Mouse (Mus musculus) kidney, adult 9 months (tissue): Measurements from ENCODE around the gene Ndufs6.

Experiments used
- DNase-seq: peaks from one replicate; pipeline ENCODE4 v3.0.0; 2022

Ndufs6 gene

DNA sequence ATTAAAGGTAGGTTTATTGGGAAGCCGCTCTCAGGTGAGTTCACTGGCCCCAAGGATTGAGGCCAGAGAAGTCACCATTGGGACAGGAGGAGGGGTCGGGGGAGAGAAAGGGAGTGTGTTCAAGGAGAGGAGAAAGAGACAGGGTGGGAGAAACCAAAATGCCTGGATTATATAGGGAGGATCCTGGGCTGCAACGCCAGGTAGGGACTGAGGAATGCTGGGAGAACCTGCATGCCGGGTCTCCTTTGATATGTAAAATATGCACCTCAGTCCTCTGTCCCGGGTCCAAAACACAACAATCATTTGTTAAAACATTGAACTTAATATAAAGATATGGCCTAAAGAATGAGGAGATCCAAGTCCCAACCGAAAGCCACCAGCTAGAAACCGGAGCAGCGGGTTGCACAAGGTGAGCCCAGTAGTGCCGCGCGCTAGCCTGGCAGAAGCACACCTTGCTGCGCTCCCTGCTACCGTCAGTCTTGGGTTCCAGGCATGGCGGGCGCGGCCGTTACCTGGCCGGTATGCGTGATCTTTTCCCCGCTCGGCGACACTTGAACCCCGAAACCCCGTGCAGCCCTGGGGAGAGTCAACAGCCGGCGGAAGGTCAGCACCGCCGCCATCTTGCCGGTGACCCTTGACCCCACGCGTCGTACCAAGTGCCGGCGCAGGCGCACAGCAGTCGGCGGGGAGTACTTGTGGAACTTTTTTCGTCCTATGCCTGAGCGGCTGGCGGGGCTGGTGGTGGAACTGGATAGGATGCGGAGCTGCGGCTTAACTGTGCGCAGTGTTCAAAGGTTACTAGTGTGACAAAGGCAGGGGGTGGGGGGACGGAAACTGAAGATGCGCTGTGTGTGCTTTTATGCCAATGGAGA lies at the start of gene Ndufs6, which contains the start of gene Mrpl36:
Gene Ndufs6 (minus strand): TSS at position 716 of the 872 bp plus-strand sequence.
Gene Mrpl36 (plus strand): TSS at position 687 of the 872 bp plus-strand sequence.
- peak; percentile 95 for DNase-seq

DNA sequence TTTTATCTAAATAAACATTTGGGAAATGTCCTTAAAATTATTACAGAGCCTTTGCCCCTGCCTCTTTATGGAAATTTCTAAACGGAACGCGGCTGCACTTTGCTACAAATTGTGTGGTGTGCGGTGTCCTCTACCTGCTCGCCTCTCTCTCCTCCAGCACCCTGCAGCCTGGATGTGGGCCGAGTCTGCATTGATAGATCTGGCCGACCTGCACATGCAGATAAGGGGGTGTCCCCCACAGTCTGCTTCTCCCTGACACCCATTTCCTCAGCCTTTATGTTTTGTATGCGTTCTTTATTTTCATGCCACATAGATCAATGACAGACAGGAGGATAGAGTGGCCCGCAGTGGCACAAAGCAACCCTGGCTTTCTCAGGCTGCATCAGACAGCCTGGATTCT lies 49.3 kb upstream of the Ndufs6 start:
- DNase-seq, result no peak

DNA sequence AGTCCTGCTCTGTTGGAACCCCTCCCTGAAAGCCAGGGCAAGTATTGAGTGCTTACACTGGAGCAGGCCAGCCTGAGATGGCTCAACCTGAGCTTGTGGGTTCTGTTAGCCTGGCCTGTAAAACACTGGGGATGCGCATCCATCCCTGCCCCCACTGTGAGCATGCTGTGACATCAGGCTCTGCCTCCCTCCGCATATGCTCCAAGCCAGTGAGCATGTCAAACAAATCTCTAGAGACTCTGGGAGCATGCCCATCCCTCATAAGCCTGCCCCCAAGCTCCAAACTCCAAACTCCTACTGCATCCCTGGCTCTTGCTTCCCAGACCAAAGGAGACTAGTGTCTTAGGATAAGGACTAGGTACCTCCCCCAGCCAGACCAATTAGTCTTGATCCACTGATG lies 46.3 kb upstream of the Ndufs6 start:
- DNase-seq, result no peak

DNA sequence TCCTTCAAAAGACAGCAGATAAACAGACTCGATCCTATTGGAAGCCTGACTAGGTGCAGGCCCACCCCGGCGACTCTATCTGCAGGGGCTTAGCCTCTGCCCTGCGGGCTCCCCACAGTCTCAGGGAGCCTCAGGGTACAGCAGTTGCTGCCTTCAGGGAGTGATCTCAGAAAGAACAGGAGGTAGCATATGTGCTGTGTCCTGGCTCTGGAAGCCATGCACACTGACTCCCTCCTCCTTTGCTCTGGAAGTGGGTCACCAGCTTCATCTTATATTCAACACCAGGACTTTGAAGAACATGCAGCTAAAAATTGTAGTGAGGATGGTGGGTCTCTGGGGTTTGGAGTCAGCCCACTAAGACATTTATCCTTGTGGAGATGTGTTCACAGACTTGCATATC lies 45.0 kb upstream of the Ndufs6 start:
- no peak for DNase-seq

DNA sequence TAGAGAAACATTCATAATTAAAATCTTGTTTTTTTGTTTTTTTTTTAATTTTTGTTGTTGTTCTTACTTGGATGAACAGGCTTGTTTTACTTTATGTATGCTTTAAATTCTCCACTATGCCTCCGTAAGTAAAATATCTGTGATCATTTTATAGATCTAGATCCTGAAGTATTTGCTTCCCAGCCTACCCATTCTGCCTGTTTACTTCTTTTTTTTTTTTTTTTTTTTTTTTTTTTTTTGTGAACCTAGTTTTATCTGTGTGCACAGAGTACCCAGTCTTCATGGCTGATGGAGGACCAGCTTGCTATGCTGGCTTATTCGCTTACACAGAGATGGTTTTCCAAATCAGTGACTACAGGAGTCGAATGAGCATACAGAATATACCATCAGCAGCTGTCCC lies 28.8 kb upstream of the Ndufs6 start:
- no peak for DNase-seq

DNA sequence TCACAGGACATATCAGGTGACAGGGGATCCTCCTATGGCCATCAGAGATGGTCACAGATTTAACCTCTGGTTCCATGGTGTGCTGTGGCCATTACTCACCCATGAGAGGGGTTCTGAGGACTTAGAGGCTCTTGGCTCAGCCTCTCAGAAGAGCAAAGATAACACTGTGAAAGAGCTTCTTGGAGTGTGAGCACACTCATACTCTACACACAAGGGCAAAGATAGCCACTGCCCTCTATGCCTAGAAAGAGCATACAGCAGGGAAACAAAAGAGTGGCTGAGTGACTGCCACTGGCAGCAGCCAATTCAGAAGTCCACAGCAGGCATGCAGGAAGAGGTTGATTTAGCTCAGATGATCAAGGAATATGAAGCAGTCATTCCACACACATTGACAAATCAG lies 24.1 kb upstream of the Ndufs6 start:
- no peak for DNase-seq

DNA sequence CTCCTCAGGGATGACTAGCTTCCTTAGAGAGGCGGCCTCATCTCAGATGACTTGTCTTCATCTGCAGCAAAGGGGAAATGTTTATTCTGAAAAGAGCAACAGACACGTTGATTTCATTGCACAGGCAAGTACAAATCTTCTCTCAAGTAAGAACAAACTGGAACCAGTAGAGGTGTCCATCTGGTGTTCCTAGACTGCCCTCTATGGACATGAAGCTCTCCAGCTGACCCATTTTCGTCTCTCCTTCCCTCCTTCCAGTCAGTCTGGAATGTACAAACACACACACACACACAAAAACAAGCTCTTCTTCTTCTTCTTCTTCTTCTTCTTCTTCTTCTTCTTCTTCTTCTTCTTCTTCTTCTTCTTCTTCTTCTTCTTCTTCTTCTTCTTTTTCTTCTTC lies 23.6 kb upstream of the Ndufs6 start:
- DNase-seq, result no peak

DNA sequence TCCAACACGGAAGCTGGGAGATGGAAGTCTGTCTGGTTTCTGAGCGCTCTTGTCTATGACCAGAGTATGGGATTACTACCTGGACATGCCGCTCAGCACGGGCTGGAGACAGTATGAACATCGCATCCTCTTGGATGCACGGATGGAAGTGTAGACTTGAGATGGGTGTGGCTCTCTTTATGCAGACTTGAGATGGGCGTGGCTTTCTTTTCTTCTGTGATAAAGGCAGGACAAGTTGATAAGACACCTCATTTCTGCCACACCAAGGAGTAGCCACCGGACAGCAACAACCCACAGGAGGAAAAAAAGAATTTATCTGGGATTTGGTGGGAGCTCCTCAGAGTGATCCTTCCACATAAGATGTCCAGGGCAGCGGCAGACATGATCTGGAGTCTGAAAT lies 22.4 kb upstream of the Ndufs6 start:
- DNase-seq, result no peak

DNA sequence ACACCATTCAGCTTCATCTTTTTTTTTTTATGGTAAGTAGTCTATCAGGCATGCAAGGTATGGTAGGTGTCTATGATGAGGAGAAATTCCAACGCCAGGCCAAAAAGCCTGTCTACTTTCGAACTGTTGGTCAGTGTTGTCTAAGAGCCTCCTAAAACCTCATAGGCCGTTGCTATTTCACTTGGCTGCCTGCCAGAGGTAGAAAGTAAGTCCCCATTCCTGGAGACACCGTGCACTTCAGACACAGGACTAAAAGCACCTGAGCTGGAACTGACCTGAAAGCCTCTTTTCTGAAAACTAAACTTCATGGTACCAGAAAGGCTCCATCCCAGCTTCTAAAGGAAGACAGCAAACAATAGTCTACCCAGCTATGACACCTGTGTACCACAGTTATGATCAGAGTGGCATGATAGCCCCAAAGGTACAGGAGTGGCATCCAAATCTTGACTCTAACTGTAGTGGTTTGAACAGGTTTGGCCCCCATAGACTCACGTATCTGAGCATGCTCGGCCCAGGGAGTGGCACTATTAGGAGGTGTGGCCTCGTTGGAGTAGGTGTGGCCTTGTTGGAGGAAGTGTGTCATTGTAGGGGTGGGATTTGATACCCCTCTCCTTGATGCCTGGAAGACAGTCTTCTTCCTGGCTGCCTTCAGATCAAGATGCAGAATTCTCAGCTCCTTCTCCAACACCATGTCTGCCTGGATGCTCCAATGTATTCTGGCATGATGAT lies 19.7 kb upstream of the Ndufs6 start:
- DNase-seq, result no peak

DNA sequence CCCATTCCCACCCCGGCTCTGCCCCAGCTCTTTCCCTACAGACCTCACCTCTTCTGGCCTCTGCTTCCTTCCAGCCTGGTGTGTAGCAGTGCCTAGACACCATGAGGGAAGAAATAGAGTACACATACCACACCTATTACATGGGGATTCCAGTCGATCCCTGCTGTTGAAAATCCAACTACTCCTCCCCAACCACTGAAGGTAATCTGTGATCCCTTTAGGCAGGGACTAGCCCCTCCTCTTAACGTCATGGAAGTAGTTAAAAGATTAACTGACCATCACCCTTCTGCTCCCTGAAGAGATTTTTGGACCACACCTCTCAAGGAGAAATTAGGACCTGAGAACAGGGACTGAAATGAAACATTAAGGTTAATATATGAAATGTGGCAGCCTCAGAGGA lies 18.8 kb upstream of the Ndufs6 start:
- DNase-seq, result no peak

DNA sequence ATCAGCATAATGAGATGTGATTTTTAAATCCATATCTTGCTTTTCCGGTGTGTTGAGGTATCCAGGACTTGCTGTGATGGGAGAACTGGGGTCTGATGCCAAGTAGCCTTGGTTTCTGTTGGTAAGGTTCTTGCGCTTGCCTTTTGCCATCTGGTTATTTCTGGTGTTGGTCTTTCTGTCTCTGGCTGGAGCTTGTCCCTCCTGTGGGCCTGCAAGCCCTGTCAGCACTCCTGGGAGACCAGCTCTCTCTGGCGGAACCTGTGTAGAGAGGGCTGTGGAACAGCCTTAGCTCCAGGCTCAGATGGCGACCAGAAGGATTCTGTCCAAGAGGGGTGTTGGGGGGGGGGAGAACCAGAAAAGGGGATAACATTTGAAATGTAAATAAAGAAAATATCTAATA lies 18.4 kb upstream of the Ndufs6 start:
- no peak for DNase-seq

DNA sequence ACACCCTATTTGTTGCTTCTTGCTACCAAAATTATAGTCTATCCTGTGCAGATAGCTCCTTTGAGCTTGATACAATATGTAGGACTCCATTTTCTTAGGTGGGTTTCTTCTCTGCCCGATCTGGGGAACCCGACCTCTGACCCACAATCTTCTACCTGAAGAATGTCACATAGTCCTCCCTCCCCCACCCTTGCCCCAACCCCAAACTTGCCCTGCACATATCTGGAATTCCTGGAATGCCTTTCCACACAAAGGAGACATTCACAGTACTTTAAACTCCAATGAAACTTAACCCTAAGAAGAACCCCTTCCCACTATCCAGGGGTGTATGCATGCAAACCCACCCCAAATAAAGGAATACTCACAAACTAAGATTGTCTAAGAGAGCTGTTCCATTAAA lies 17.8 kb upstream of the Ndufs6 start:
- no peak for DNase-seq

DNA sequence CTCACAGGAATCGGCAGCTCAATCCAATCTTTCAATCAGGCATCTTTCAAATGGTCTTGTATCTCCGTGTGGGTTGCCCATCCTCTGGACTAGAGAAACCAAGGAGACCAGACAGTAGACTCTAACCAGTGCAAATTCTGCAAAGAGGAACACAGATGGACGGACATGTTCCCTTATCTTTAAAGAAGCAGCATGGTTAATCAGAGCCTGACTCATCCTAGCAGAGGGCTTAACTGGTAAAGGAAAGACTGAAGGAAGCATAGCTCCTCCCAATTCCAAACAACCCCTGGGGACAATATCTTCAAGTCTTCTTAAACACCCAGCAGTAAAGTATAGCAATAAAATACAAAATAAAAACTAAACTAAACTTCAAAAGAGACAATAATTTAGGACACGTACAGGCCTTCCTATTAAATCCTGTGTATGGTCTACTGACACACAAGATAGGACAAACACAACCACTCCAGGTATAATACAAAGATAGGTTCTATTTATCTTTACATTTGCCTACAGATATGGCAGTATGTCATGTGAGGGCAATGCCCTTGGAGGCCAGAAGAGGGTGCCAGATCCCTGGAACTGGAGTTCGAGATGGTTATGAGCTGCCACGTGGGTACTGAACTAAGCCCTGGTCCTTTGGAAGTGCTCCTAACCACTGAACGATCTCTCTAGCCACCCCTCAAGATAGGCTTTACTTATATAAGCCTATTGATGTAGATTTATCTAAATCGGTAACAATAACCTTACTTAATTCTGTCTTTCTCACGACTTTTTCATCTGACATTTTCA lies 17.0 kb upstream of the Ndufs6 start:
- no peak for DNase-seq

DNA sequence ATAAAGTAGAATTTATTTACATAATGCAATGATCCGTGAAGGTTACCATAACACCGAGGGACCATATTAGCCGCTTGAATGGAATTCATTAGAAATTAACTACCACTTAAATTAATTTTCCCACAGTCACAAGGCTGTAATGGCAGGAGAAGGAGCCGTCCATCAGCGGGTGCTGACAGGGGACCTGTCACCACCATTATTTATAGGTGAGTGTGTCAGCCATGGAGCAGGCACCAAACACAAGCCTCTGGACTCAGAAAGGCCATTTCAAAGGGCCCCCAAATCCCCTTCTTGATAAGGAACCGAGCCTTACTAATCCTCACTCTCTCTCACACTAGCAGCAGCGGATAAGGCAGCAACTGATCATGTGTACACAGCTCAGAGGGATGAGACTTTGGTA lies 8.4 kb upstream of the Ndufs6 start:
- no peak for DNase-seq

DNA sequence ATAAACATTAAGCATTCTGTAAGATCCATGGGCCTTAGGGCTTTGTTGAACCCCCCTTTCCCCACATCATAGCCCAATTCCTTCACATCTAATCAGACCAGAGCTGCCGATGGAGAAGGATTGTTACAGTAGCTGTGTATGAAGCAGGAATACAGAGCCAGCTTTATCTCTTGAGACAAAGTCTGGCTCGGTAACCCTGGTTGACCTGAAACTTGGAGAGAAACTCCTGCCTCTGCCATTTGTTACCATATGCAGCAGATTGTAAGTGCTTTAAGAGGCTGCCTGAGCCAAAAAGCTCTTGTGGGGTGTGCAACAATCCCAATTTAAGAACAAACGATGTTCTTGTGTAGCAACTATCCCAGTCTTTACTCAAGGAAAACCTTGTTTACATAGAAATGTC lies 3.4 kb upstream of the Ndufs6 start:
- DNase-seq, result no peak

DNA sequence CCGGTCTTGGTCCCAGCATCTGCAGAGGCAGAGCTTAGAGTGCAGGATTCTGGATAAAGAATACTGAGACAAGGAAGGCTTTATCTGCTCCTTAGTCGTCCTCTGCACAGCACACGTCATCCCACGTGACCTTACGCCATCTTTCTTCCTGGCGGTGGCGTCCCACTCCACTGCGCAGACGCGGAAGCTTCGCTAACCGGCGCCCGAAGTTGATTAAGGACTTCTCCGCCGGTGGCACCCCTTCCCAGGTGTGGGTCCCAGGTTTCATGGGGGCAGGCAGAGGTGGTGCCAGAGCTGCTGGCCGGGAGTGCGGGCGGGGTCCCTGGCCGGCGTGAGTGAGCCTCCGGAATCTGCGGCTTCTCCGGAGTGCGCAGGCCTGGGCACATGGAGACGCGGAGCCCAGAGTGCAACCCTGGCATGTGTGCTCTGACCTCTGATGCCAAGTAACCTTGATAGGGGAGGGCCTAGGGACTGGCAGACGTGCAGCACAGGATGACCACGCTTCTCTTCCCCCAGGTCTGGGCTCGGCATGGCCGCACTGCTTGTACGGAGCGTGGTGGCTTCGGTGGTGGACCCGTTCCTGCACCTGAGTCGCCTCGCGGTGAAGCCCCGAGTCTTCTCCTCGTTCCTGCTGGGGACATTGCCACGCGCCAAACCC lies 2.6 kb upstream of the Ndufs6 start:
- DNase-seq, result peak; percentile 91

DNA sequence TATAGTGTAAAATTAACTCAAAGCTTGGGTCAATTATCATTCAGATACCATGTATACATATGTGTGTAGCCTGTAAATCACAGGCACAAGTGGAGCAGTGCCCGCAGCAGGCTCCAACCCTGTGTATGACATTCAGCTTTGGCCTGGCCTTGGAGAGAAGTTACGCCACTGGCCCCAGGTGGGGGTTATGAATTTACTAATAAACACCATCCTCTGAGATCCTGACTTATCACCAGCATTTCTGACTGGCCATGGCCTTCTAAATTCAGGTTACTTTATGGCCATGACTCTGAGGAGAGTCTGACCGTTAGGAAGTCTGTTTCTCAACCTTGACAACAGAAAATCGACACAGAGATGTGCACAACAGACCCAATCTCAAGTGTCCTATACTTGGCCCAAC lies 4.9 kb downstream of the Ndufs6 start:
- DNase-seq, result no peak

DNA sequence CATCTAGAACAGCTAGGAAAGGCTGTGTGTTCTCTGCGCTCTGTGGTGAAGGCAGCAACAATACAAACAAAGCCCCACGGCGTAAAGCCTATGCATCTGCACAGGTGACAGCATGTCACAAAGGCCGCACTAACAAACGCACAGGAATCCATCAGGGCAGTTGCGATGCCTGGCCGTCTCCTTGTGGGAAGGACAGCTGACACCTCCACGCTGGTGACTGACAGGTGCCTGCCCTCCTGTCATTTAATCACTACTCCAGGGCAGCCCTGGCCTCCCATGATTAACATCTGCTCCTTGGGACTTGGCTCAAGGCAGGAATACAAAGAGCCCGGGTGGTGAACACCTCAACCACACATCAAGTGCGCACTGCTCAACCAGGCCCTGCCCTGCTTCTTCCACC lies 5.7 kb downstream of the Ndufs6 start:
- DNase-seq, result no peak

DNA sequence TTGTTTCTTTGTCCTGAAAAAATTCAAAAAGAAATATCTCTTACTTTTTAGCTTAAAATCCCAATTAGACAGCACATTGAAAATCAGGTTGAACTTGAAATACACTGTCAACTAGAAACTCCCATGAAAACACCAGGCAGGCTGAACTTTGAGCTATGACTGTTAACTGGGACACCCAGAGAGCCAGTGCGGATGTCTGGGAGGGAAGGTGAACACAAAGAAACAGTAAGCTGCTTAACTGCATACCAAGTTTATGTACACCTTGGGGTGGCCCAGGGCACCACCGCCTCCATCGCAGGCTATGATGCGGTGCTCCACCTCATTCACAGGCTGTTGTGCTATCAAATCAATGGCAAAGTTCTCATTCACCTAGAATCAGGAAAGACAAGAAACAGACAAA lies 8.3 kb downstream of the Ndufs6 start:
- peak; percentile 26 for DNase-seq

DNA sequence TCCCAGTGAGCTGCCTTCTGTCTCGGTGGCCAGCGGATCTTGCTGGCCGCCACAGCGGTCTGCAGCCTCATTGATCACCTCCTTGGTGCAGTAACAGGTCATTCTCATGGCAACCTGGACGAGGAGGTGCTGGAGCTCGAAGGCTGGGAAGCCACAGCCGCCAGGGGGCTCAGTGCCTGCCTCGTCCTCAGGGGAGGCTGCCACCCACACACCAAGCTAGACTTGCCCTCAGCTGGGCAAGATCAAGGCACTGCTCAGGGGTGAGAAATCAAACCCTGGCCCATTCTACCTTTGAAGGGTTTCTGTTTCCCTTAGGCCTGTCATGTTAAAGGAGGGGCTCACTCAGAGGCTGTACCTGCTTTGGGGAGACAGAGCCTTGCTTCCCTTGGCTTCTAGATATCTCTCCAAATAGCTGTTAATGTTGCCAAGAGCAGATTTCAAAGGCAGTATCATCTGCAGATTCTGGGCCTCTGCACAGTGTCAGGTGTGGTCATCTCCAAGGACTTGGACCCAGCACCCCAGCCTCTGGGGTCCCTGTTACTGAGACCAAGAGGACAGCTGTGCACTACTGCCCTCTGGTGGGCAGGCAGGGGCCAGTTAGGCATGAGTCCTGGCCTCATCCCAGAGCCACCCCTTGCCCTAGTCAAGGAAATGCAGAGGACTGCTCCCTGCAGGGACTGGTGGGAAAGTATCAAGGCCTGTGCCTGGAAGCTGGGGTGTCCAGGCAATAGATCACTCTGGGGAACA lies 18.0 kb downstream of the Ndufs6 start:
- peak; percentile 54 for DNase-seq

DNA sequence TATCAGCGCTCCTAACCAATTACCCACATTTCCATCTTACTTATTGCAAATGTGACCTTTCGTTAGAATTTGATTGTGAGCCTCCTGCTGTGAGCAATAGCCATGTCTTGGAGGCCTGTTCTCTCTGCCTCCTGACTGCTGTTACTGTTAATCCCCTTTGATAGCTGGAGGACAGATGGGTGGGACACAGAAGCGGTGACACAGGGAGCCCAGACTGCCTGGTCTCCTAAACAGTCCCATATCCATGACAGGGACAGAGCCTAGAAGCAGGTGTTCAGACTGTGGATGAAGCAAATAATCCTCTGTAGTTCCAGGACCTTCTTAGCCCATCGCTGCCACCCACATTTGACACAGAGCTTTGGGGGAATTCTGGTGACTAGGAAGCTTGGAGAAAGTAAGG lies 21.9 kb downstream of the Ndufs6 start:
- DNase-seq, result no peak

DNA sequence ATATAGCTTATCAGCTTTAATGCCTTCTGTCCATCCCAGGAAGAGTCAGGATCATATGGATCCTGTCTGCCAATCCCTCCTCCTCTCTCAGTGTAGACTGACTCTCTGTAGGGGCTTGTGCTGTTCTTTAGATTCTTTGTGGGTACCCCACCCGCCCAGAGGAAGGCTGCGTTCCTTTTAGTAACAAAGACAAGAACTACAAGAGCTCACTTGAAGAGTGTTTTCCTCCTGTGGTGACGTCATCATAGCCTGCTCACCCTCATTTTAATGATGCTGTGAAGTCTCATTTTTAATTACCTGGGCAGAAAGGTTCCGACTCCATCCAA lies 22.3 kb downstream of the Ndufs6 start:
- DNase-seq, result no peak
